Mouse (Mus musculus) neural tube, embryonic 14.5 days (tissue): ENCODE measurements around the gene Chadl. TPM values are rescaled to one million over a fixed set of nuclear protein-coding genes. Genes with fewer than 3 reads are reported as not detected.

Experiments
- ATAC-seq: fragments of 200-750 bp; cut with Nextera tagmentation; 2 replicates; pipeline ENCODE4 v1.8.0; 2017; ENCODE audit warnings: low read depth, mild to moderate bottlenecking, moderate TSS enrichment, moderate library complexity
- H3K27ac ChIP-seq: fragments of 300-500 bp; sonication (generic); 2 replicates; pipeline ENCODE4 v1.5.1; 2014; ENCODE audit warnings: low read depth, mild to moderate bottlenecking, control low read depth, low read length, moderate library complexity, mixed read lengths
- H3K27me3 ChIP-seq: fragments of 300-500 bp; sonication (generic); 2 replicates; pipeline ENCODE4 v1.6.1; 2014; ENCODE audit warnings: low read length; ENCODE audit not compliant: control insufficient read depth, insufficient read depth
- H3K36me3 ChIP-seq: fragments of 300-500 bp; sonication (generic); 2 replicates; pipeline ENCODE4 v1.6.1; 2014; ENCODE audit warnings: low read length, mixed read lengths; ENCODE audit not compliant: control insufficient read depth, insufficient read depth
- H3K4me1 ChIP-seq: fragments of 300-500 bp; sonication (generic); 2 replicates; pipeline ENCODE4 v1.6.1; 2014; ENCODE audit warnings: low read length; ENCODE audit not compliant: control insufficient read depth, insufficient read depth
- H3K4me2 ChIP-seq: fragments of 300-500 bp; sonication (generic); 2 replicates; pipeline ENCODE4 v1.6.1; 2014; ENCODE audit warnings: mild to moderate bottlenecking, low read depth, low read length, control low read depth
- H3K4me3 ChIP-seq: fragments of 300-500 bp; sonication (generic); 2 replicates; pipeline ENCODE4 v1.5.1; 2014; ENCODE audit warnings: low read depth, low read length, control low read depth, mixed read lengths
- H3K9ac ChIP-seq: fragments of 300-500 bp; sonication (generic); replicated peaks from 2 replicates; pipeline ENCODE4 v1.6.1; 2014; ENCODE audit warnings: low read depth, mild to moderate bottlenecking, control low read depth, low read length, mixed read lengths
- H3K9me3 ChIP-seq: fragments of 300-500 bp; sonication (generic); 2 replicates; pipeline ENCODE4 v1.6.1; 2016; ENCODE audit warnings: low read length; ENCODE audit not compliant: control insufficient read depth
- WGBS: fragments of 180-500 bp; shearing (Covaris S2); extraction: QIAGEN DNeasy Blood & Tissue Kit; methylation state at CpG from one replicate; pipeline ENCODE4 v1.1.7; 2014; 5-methylcytosine and 5-hydroxymethylcytosine counted together
- polyA plus RNA-seq: library from polyadenylated mRNA; unstranded; fragments of >200 nt; fragmentation: Nextera tagmentation; extraction: Ambion mirVana; gene quantifications from 2 replicates; pipeline ENCODE4 v1.2.1, GENCODE M21; 2014

Gene Chadl
- polyA plus RNA-seq, 1 experiment from 2014 or later, result 32.3 TPM

DNA sequence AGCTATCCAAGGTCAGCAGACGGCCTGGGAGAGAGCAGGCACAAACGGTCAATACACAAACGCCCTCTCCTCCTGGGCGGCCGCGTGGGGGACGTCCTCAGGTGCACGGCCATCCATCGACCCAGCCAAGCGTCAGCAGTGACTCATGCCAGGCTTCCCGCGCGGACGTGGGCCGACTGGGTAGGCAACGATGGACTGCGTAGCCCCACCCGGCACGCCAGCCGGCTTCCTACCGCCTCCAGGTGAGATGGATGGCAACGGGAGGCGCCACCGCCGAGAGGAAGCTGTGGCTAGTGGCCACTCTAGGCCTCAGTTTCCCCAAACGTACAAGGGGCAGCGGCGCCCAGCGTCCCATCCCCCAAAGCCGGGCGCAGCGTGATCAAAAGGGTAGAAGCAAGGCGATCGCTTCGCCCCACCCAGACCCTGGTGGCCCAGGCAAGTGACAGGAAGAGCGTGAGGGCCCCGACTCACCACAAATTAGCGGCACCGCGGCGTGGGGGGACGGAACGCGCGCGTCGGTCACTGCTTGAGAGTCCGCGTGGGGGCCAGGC, 32.2 kb upstream of the Chadl start:
- Histone ChIP-seq H3K4me1 (peaks cover 7% of the 10 kb centered on the region), H3K36me3 (no peaks in the 10 kb centered on the region), H3K4me2 (peak overlapping the region; percentile 56), H3K9ac (peak overlapping the region; percentile 79), H3K27me3 (no peaks in the 10 kb centered on the region), H3K4me3 (peak overlapping the region; percentile 75), H3K27ac (peak overlapping the region; percentile 35), H3K9me3 (no peaks in the 10 kb centered on the region)
- 0 out of 2 replicates have a peak, but pooled peaks have one; percentile 5 for ATAC-seq
- 0% methylated on average over 49 of the region's 49 CpGs for WGBS

DNA sequence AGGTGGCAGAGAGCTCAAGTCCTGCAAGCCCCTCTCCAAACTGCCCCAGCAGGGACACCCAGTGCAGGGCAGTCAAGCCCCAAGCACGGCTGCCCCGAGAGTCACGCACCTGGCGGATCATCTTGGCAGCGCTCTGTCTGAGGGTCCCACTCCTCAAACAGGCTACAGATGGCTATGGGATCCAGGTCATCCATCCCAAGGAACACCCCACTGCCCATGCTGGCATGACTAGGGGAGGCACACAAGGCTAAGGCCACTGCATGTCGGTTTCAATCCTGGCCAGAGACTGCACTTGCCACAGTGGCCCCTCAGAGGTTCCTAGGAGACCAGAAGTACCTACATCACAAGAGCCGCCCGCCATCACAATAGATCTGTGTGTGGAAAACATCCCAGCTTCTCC, 28.9 kb upstream of the Chadl start:
- no peak for ATAC-seq
- H3K4me3 ChIP-seq, result no peak overlapping the region
- H3K9me3 ChIP-seq, result no peaks in the 10 kb centered on the region
- no peaks in the 10 kb centered on the region for H3K27me3 ChIP-seq
- 97% methylated on average over 8 of the region's 8 CpGs for WGBS
- H3K9ac ChIP-seq, result no peak overlapping the region
- H3K36me3 ChIP-seq, result peaks cover 27% of the 10 kb centered on the region
- no peak overlapping the region for H3K4me2 ChIP-seq
- peaks cover 7% of the 10 kb centered on the region for H3K4me1 ChIP-seq
- no peak overlapping the region for H3K27ac ChIP-seq

DNA sequence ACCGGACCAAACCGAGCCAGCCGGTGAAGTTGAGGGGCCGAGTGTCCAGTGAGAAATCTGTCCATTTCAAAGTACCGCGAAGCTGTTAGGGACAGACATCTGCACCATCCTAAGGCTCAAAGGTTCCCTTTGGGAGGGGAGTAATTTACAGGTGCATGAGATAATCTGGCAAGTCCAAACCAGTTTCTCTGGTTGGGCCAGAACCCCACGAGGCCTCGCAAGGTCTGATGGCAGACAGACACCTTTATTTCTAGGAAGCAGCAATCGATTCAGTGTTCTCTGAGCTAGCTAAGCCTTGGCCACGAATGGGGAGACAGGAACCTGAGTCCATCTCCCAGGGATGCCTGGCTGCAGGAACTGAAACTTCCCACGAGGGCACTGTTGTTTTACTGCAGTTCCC, 26.6 kb upstream of the Chadl start:
- Histone ChIP-seq H3K4me3 (no peak overlapping the region), H3K4me2 (no peak overlapping the region), H3K36me3 (peaks cover 46% of the 10 kb centered on the region), H3K9me3 (no peaks in the 10 kb centered on the region), H3K4me1 (peaks cover 3% of the 10 kb centered on the region), H3K27me3 (no peaks in the 10 kb centered on the region), H3K9ac (no peak overlapping the region), H3K27ac (no peak overlapping the region)
- no peak for ATAC-seq
- 95% methylated on average over 11 of the region's 11 CpGs for WGBS

DNA sequence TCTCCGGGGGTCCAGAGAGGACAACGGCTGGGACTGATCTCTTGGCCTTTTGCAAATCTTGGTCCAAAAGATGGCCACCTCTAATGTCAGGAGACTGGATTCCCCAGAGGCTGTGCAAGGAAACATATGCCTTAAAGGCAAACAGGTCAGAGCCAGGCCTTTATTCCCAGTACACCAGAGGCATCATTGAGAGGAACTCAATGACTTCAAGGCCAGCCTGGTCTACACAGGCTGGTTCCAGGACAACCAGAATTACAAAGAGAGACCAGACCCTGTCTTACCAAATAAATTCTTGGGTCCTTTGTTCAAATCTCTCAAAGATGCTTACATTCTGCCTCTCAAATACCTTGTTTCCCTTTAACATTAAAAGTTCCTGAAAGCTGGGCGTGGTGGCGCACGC, 25.3 kb upstream of the Chadl start:
- Histone ChIP-seq H3K4me1 (no peaks in the 10 kb centered on the region), H3K4me3 (no peak overlapping the region), H3K27ac (no peak overlapping the region), H3K4me2 (no peak overlapping the region), H3K27me3 (no peaks in the 10 kb centered on the region), H3K36me3 (peaks cover 55% of the 10 kb centered on the region), H3K9ac (no peak overlapping the region), H3K9me3 (no peaks in the 10 kb centered on the region)
- no peak for ATAC-seq
- 97% methylated on average over 5 of the region's 5 CpGs for WGBS

DNA sequence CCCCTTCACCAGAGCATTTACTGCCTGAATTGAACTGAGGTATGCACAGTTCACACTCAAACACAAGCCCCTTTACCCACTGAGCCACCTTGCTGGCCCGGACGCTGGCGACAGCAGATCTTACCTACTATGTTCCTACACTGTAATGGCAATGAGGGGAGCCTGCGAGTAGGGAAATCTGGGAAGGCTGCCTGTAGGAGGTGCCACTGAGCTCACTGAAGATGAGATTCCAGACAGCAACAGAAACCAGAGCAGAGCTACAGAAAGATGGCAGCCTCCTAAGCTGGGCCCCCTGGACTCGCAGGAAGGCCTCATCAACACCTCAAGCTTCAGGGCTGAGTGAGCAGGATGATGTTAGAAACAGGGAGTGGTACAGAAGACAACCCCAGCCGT, 22.0 kb upstream of the Chadl start:
- Histone ChIP-seq H3K4me1 (no peaks in the 10 kb centered on the region), H3K27me3 (no peaks in the 10 kb centered on the region), H3K36me3 (peaks cover 70% of the 10 kb centered on the region), H3K4me2 (no peak overlapping the region), H3K9me3 (no peaks in the 10 kb centered on the region), H3K4me3 (no peak overlapping the region), H3K27ac (no peak overlapping the region), H3K9ac (no peak overlapping the region)
- WGBS, result 90% methylated on average over 6 of the region's 6 CpGs
- ATAC-seq, result no peak

DNA sequence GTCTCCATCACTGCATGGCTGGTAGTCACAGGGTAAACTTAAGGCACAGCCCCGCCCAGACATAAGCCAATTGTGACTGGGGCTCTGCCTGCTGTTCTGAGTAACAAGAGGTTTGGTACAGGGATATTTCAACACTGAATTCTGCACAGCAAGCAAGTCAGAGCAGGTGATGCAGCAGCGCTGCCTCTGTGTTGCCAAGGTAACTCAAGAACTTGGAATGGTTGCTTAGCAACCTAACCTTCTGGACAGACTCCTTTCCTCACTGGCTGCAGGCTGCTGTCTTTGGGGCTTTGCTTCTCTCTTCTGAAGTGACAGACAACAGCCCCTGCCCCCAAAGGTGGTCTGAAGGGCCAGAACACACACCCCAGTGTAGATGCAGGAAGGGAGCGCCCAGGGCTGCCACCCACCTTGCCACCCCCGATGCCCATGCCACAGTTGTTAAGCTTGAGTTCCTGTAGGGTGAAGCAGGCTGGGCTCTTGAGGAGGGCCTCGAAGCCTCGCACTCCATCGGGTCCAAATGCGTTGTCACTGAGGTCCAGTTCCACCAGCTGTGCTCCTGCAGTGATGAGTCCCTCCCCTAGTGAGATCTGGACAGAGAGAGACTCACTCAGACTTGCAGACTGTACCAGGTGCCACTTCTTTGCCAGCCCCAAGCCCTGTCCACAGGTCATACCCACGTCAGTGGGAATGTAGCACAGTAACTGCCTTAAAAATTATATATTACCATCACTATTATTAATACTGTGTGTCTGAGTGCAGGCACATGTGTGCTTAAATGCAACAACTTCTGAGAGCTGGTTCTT, 21.4 kb upstream of the Chadl start:
- H3K27ac ChIP-seq, result no peak overlapping the region
- H3K9ac ChIP-seq, result no peak overlapping the region
- H3K4me1 ChIP-seq, result no peaks in the 10 kb centered on the region

DNA sequence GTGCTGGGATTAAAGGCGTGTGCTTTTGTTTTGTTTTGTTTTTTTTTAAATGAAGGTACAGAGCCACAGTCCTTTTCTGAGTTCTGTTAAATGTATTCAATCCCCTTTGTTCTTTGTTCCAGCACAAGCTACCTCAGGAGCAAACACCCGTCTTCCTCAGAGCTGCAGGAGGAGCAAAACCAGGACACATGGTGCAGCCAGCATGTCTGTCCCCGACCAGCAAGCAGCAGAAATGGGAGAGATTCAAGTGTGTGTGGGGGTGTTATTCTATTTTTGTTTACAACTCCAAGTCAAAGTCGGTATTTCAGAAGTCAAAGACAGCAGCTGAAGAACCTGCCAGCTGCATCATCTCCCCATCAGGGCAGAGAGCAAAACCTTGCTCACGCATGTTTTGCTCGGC, 16.7 kb upstream of the Chadl start:
- H3K27ac ChIP-seq, result no peak overlapping the region
- no peak overlapping the region for H3K4me3 ChIP-seq
- no peaks in the 10 kb centered on the region for H3K4me1 ChIP-seq
- no peaks in the 10 kb centered on the region for H3K9me3 ChIP-seq
- no peak overlapping the region for H3K9ac ChIP-seq
- peaks cover 61% of the 10 kb centered on the region for H3K36me3 ChIP-seq
- no peak for ATAC-seq
- H3K4me2 ChIP-seq, result no peak overlapping the region
- no peaks in the 10 kb centered on the region for H3K27me3 ChIP-seq
- 88% methylated on average over 6 of the region's 6 CpGs for WGBS

More for the DNA sequence above, 21.4 kb upstream of the Chadl start:
- Histone ChIP-seq H3K4me3 (no peak overlapping the region), H3K27me3 (no peaks in the 10 kb centered on the region), H3K4me2 (no peak overlapping the region), H3K36me3 (peaks cover 66% of the 10 kb centered on the region), H3K9me3 (no peaks in the 10 kb centered on the region)
- no peak for ATAC-seq
- WGBS, result 84% methylated on average over 9 of the region's 9 CpGs

DNA sequence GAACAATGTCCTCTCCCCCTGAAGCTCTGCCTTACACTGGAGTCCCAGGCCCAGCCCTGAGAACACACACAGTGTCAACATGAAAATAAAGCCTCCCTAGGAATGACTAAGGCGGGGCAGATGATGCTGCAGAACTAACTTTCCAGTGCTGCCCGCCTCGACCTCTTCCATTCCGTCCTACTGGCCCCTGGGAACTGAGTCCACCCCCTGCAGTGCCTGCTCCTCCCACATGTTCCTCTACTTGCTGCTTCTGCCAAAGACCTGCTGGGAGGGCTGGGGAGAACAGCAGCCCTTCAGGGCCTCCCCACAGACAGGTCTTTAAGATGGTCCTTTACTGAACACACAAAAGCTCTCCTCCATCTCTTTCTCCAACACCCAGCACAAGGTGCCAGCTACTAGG, 13.7 kb upstream of the Chadl start:
- H3K4me3 ChIP-seq, result no peak overlapping the region
- H3K9ac ChIP-seq, result no peak overlapping the region
- no peaks in the 10 kb centered on the region for H3K4me1 ChIP-seq
- WGBS, result 72% methylated on average over 4 of the region's 4 CpGs
- no peaks in the 10 kb centered on the region for H3K9me3 ChIP-seq
- no peak for ATAC-seq
- H3K27ac ChIP-seq, result no peak overlapping the region
- peaks cover 56% of the 10 kb centered on the region for H3K36me3 ChIP-seq
- no peaks in the 10 kb centered on the region for H3K27me3 ChIP-seq
- no peak overlapping the region for H3K4me2 ChIP-seq

DNA sequence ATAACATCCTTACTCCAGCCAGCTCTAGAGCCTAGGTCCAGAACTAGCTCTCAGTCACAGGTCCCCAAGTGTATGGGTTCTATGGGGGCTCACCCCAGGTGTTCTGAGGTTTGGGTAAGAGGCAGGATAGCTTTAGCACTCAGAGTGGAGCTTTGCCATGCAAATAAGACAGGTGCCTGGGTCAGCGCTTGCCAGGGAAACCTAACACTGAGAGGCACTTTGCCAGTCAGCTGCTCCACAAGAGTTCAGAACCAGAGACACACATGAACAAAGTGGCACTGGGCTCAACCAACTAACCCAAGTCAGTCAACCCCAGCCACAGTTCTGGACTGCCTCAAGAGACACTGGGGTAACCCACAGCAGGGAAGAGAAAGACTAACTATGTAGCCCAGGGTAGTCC, 12.6 kb upstream of the Chadl start:
- Histone ChIP-seq H3K4me2 (no peak overlapping the region), H3K36me3 (peaks cover 63% of the 10 kb centered on the region), H3K9me3 (no peaks in the 10 kb centered on the region), H3K4me3 (no peak overlapping the region), H3K27ac (no peak overlapping the region), H3K27me3 (no peaks in the 10 kb centered on the region), H3K9ac (no peak overlapping the region), H3K4me1 (no peaks in the 10 kb centered on the region)
- no peak for ATAC-seq
- 100% methylated on average over 1 of the region's 1 CpGs for WGBS
